Mouse (Mus musculus): Measurements from ENCODE around the gene 1700020A23Rik. TPM values are rescaled to one million over a fixed set of nuclear protein-coding genes. Genes with fewer than 3 reads are reported as not detected.

Gene 1700020A23Rik
- polyA plus RNA-seq, 1 experiment: not detected

DNA sequence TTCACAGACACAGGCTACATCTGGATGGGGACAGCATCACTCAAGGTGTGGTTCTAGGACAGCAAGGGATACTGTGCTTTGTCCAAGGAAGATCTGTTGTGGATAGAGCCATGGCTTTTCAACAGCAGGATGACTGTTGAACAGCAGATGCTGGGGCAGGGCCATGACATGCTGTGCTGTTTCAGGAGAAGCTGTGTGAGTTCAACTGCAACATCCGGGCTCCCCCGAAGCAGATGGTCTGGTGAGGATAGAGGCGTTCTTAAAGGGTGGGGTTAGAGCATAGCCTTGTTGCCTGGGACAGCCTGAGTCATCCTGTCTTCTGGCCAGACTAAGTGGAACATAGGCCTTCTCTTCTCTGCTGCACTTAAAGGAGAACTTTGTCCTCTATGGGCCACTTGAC lies 33.8 kb downstream of the 1700020A23Rik start:
- TF ChIP-seq CTCF (IDR thresholded peaks at IDR 0.05; ENCODE audit: borderline replicate concordance, extremely low read depth, insufficient read depth, insufficient read length) (no peak), POLR2A (IDR thresholded peaks at IDR 0.05; ENCODE audit: borderline replicate concordance, extremely low read depth, insufficient read depth, insufficient read length, poor library complexity, severe bottlenecking) (no peak)
- no peak for DNase-seq (ENCODE audit: low read depth)

DNA sequence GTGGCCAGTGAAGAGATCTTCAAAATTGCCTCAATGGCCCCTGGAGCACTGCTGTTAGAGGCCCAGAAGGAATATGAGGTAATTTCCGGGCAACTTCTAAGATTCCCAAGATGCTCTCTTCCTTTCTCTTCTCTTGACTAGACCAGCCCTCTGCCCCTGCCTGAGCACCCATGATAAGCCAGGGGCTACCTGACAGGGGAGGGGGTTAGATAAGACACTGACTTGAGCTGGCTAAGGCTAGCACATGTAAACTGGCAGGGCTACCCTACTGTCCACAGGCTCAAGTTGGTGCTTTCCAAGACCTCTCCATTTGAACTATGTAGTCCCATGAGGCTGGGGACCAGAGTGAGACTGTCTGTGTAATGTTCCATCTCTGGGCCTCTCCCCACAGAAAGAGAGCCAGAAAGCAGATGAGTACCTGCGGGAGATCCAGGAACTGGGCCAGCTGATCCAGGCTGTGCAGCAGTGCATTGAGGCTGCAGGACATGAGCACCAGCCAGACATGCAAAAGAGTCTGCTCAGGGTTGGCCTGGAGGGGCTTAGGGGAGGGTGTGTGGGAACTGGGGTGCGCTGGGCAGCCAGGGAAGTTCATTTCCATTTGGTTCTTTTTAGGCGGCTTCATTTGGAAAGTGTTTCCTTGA lies 34.9 kb downstream of the 1700020A23Rik start:
- no peak for TF ChIP-seq CTCF (IDR thresholded peaks at IDR 0.05; ENCODE audit: borderline replicate concordance, extremely low read depth, insufficient read depth, insufficient read length)
- no peak for TF ChIP-seq POLR2A (IDR thresholded peaks at IDR 0.05; ENCODE audit: borderline replicate concordance, extremely low read depth, insufficient read depth, insufficient read length, poor library complexity, severe bottlenecking)
- no peak for DNase-seq (ENCODE audit: low read depth)

DNA sequence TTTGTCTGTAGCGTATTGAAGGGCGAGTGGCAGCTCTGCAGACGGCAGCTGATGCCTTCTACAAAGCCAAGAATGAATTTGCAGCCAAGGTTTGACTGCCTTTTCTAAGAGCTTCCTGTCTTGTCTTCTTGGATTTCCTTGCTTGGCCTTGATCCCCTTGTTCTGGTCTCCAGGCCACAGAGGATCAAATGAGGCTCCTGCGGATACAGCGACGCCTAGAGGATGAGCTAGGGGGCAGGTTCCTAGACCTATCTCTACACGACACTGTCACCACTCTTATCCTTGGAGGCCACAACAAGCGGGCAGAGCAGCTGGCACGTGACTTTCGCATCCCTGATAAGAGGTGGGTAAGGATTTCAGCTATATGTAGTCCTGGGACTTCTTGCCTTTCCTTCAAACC lies 37.1 kb downstream of the 1700020A23Rik start:
- no peak for DNase-seq (ENCODE audit: low read depth)
- TF ChIP-seq CTCF (IDR thresholded peaks at IDR 0.05; ENCODE audit: borderline replicate concordance, extremely low read depth, insufficient read depth, insufficient read length) (no peak), POLR2A (IDR thresholded peaks at IDR 0.05; ENCODE audit: borderline replicate concordance, extremely low read depth, insufficient read depth, insufficient read length, poor library complexity, severe bottlenecking) (no peak)

DNA sequence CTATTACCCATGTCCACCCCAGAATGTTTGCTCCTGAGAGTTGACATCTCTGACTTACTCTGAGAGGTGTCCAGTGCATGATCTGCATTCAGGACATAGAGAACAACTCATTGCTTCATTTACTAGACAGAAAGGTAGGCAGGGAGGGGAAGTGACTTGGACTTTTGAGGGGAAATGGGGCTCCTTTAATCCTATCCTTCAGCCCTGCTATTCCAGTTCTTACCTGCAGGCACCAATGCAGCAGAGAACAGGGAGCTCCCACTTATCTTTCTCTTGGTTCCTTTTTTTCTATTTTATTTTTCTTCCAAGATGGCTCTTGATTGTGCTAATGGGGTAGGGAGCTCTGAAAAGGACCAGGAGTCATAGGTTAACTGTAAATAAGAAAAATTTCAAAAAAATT lies 43.4 kb downstream of the 1700020A23Rik start:
- TF ChIP-seq POLR2A (IDR thresholded peaks at IDR 0.05; ENCODE audit: borderline replicate concordance, extremely low read depth, insufficient read depth, insufficient read length, poor library complexity, severe bottlenecking) (no peak), CTCF (IDR thresholded peaks at IDR 0.05; ENCODE audit: borderline replicate concordance, extremely low read depth, insufficient read depth, insufficient read length) (no peak; the same call in 1 of the 2 replicates)
- DNase-seq (ENCODE audit: low read depth): no peak

DNA sequence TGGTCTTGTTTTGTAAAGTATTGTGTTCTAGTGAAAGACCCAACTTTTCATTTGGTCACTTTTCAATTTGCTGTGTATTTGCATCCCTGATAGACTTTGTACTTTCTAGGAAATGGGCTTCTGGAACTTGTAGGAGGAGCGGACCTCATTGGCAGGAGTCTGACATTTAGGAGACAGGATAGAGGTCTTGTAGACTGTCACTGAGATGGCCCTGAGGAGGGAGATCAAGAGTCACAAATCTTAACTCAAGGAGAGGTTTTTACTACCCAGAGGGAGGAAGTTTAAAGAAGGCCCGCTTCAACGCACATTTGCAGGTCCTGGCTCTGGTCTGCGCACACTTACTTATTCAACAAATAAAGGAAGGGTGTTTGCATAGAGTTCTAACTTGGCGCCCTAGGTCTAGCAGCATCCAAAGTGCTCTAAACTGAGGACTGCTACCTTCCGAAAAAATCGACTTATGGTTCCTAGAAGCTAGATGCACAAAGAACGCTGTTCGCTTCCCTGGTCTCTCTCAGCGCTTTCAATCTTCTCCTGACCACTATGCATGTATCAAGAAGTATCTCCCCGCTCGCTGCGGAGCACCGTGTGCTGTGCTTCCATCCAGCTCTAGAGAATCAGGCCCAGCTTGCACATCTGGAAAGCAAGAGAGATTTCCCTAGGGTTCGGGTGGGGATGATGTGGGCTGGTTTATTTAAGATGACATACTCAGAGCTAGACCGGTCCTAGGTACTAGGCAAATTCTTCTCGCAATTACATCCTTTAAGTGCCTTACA lies 44.1 kb downstream of the 1700020A23Rik start:
- no peak for TF ChIP-seq POLR2A (IDR thresholded peaks at IDR 0.05; ENCODE audit: borderline replicate concordance, extremely low read depth, insufficient read depth, insufficient read length, poor library complexity, severe bottlenecking)
- no peak for TF ChIP-seq CTCF (IDR thresholded peaks at IDR 0.05; ENCODE audit: borderline replicate concordance, extremely low read depth, insufficient read depth, insufficient read length)
- DNase-seq (ENCODE audit: low read depth): peak; percentile 39

DNA sequence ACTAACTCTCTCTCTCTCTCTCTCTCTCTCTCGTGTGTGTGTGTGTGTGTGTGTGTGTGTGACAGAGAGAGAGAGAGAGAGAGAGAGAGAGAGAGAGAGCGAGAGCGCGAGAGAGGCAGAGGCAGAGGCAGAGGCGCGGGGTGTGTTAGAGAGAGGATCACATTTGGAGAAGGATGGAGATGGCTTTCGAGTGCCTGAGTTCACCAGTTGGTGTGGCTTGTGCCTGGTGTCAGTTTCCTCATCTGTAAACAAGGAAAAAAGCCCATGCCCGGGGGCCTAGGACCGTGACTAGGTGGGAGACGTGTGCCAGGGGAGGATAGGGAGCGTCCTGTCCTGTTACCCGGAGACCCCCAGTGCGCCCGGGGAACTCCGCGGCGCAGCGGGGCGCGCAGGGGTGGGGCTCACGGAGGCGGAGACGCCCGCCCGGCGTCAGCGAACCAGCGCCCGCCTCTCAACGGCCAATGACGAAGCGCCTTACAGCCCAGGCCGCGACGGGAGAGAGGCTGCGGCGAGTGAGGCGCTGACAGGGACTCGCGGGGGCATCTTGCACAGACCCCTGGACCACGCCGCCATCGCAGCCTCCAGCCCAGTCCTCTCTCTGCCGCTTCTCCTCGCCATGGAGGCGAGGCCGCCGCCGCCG lies 44.9 kb downstream of the 1700020A23Rik start, which contains the start of gene Ptpra:
Ptpra (plus strand) TSS at position 485 of the 640 bp plus-strand sequence.
- TF ChIP-seq CTCF (IDR thresholded peaks at IDR 0.05; ENCODE audit: borderline replicate concordance, extremely low read depth, insufficient read depth, insufficient read length) (no peak), POLR2A (IDR thresholded peaks at IDR 0.05; ENCODE audit: borderline replicate concordance, extremely low read depth, insufficient read depth, insufficient read length, poor library complexity, severe bottlenecking) (peak; percentile 89)

DNA sequence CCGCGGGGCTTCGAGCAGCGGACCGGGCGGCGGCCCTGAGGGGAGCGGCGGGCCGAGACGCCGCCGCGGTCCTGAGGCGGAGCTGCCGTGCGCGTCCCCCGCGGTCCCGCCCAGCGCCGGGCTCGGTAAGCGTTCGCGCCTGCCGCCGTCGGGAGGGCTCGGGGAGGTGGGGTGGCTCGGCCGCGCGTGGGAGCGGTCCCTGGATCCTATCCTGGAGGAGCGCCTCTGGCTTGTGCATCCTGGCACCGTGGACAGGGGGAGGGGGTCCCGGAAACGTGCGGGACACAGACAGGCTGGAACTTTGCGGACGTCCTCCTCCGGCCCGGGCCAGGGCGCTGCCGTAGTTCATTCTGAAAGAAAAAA lies 45.4 kb downstream of the 1700020A23Rik start:
- no peak for DNase-seq (ENCODE audit: low read depth)
- TF ChIP-seq POLR2A (IDR thresholded peaks at IDR 0.05; ENCODE audit: borderline replicate concordance, extremely low read depth, insufficient read depth, insufficient read length, poor library complexity, severe bottlenecking): no peak
- no peak for TF ChIP-seq CTCF (IDR thresholded peaks at IDR 0.05; ENCODE audit: borderline replicate concordance, extremely low read depth, insufficient read depth, insufficient read length)

More for the DNA sequence above, 44.9 kb downstream of the 1700020A23Rik start, which contains the start of gene Ptpra:
- DNase-seq (ENCODE audit: low read depth): peak; percentile 96

DNA sequence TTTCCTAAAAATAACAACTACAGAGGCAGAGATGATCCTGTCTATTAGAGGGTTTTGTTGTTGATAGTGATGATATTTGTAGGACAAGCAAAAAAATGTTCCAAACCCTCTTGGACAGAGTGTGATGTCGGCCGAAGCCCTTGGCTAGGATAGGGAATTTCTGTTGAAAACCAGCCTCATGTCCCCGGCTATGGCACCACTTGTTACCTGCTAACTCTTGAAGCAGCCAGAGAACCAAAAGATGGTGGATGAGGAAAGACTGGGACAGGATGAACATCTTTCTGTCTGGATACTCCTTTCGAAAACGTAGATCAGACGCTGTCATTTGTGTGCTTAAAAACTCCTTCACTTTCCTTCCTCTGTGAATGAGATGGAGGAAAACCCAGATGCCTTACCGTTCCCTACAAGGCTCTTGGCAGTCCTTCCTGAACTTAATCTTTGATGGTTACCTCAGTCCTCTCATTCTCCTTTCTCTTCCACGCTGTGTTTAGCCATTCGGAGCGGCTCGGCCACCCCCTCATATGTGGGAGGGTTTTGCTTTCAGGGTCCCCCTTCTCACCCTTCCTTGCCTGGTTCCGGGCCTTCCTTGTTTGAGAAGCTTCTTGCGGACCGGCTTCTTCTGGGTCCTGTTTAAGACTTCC lies 46.1 kb downstream of the 1700020A23Rik start:
- DNase-seq (ENCODE audit: low read depth): no peak

DNA sequence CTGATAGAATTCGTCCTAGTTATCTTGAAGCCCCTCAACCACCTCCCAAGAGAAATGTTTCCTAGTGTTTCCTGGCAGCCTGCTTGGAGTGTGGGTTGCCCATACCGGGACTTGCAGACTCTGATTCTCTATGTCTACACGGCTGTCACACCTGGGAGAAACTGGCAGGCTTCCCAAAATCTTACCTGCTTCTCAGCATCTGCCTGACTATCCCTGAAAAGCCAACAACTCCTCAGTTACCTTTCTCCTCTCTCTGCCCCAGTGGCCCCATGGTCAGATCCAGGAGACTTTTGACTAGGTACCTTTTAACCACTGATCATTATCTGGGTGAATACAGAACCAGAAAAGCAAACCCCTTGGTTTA lies 46.6 kb downstream of the 1700020A23Rik start:
- DNase-seq (ENCODE audit: low read depth): no peak
- TF ChIP-seq POLR2A (IDR thresholded peaks at IDR 0.05; ENCODE audit: borderline replicate concordance, extremely low read depth, insufficient read depth, insufficient read length, poor library complexity, severe bottlenecking) (no peak), CTCF (IDR thresholded peaks at IDR 0.05; ENCODE audit: borderline replicate concordance, extremely low read depth, insufficient read depth, insufficient read length) (no peak)

More for the DNA sequence above, 46.1 kb downstream of the 1700020A23Rik start:
- no peak for TF ChIP-seq POLR2A (IDR thresholded peaks at IDR 0.05; ENCODE audit: borderline replicate concordance, extremely low read depth, insufficient read depth, insufficient read length, poor library complexity, severe bottlenecking)
- no peak for TF ChIP-seq CTCF (IDR thresholded peaks at IDR 0.05; ENCODE audit: borderline replicate concordance, extremely low read depth, insufficient read depth, insufficient read length)

DNA sequence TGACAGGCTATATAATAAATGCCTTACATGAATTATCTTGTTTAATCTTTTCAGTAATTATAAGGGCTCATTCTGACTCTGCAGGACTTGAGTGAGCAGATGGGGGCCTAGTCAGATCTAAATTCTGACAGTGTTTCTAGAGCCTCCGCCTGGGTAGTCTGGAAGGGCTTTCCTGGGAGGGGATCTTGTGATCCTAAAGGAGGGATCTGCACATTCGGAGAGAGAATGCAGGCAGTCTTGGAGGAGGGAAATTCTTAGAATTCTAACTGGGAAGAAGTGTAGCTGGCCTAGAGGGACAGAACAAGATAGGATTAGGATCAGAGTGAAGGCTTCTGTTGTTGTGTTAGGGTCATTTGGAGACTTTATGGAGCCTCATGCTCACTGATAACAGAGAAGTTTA lies 47.2 kb downstream of the 1700020A23Rik start:
- DNase-seq (ENCODE audit: low read depth): no peak
- TF ChIP-seq POLR2A (IDR thresholded peaks at IDR 0.05; ENCODE audit: borderline replicate concordance, extremely low read depth, insufficient read depth, insufficient read length, poor library complexity, severe bottlenecking) (no peak), CTCF (IDR thresholded peaks at IDR 0.05; ENCODE audit: borderline replicate concordance, extremely low read depth, insufficient read depth, insufficient read length) (no peak)

DNA sequence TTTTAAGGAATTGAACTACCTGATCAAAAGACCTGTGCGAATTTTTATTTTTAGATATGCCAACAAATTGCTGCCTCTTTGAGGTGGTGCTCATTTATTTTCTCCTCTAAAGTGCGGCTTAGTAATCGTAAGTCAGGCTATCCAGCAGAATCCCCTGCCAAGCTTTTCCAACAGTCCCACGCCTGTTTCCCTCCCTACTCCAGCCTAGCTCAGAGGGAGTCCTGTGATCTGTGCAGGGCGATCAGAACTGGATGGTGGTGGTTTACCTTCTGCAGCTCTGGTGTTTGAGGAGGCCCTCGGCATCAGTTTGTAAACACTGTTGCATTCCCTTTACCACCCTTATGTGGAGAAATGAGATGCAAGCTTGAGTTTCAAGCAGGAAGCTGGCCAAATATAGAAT lies 48.4 kb downstream of the 1700020A23Rik start:
- TF ChIP-seq CTCF (IDR thresholded peaks at IDR 0.05; ENCODE audit: borderline replicate concordance, extremely low read depth, insufficient read depth, insufficient read length) (no peak), POLR2A (IDR thresholded peaks at IDR 0.05; ENCODE audit: borderline replicate concordance, extremely low read depth, insufficient read depth, insufficient read length, poor library complexity, severe bottlenecking) (no peak)
- DNase-seq (ENCODE audit: low read depth): no peak
